Mouse (Mus musculus): Measurements from ENCODE around the gene Ceacam16. TPM values are rescaled to one million over a fixed set of nuclear protein-coding genes. Genes with fewer than 3 reads are reported as not detected.

Ceacam16 gene
- polyA plus RNA-seq, 1 experiment = 0.16 TPM

DNA sequence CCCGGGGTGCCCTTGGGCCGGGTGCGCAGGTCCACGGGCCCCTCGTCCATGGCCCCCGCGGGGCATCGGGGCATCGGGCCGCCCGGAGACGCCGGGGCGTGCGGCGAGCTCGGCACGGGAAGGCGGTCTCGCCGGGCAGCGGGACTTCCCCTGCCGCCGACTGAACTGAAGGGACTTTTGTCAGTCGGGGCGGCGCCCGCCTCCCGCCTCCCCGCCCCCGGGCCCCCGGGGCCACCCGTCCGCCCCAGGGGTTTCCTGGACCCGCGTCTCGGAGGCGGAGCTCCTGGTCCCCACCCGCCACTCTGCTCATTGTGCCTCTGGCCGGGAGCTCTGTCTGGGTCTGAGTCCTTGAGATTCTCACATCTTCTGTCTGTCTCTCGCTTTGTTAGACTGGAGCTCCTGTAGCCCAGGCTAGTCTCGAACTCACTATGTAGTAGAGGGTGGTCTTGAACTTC, 38.5 kb downstream of the Ceacam16 start, which contains the start of gene Bcl3:
TSS of gene Bcl3 (minus strand) at position 167 of the 455 bp plus-strand sequence.
- 3% methylated on average over 42 of the region's 42 CpGs for WGBS
- peak; percentile 85 for DNase-seq
- peak within 1 kb of the TSS; percentile 95 for H3K27ac ChIP-seq (ENCODE audit: insufficient read depth, low read depth, low read length)
- H3K4me1 ChIP-seq (ENCODE audit: control insufficient read depth, insufficient read depth, low read length) = peaks cover 18% of the 10 kb centered on the region
- no peaks in the 10 kb centered on the region for H3K36me3 ChIP-seq (ENCODE audit: control insufficient read depth, insufficient read depth, low read length)
- peak within 1 kb of the TSS; percentile 57 for H3K4me3 ChIP-seq (ENCODE audit: insufficient read depth, low read depth, low read length)
- TF ChIP-seq POLR2A (IDR thresholded peaks at IDR 0.05; ENCODE audit: low read depth, low read length) (no peak), CTCF (conservative IDR thresholded peaks at IDR 0.05; ENCODE audit: insufficient read depth, insufficient read length, low read depth, low read length) (no peak)
- no peaks in the 10 kb centered on the region for H3K27me3 ChIP-seq (replicated peaks; ENCODE audit: control insufficient read depth, insufficient read depth, low read length)

DNA sequence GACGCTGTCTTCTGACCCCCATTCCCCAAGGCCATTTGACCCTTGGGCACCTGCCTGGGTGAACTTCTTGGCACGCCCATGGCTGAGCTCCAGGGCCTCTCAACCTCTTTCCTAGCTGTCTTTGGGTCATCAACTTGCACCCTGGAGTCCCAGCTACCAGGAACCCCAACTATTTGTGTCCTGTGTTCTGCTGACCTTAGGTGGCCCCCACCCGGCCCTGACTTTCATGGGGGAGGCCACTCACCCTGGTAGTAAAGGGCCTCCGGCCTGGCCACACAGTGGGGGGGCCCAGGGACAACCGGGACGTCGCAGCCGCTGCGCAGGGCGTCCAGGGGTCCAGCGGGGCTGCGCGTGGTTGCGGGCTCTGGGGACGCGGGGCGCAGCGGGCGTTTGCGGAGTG, 38.9 kb downstream of the Ceacam16 start:
- H3K4me1 ChIP-seq (ENCODE audit: control insufficient read depth, insufficient read depth, low read length) = peaks cover 20% of the 10 kb centered on the region
- DNase-seq = peak; percentile 43
- 7% methylated on average over 20 of the region's 20 CpGs for WGBS
- peak overlapping the region; percentile 30; the same call in 1 of the 2 replicates for H3K27ac ChIP-seq (ENCODE audit: insufficient read depth, low read depth, low read length)
- peak overlapping the region; percentile 57 for H3K4me3 ChIP-seq (ENCODE audit: insufficient read depth, low read depth, low read length)
- TF ChIP-seq POLR2A (IDR thresholded peaks at IDR 0.05; ENCODE audit: low read depth, low read length) = no peak
- no peak for TF ChIP-seq CTCF (conservative IDR thresholded peaks at IDR 0.05; ENCODE audit: insufficient read depth, insufficient read length, low read depth, low read length)
- H3K27me3 ChIP-seq (replicated peaks; ENCODE audit: control insufficient read depth, insufficient read depth, low read length) = no peaks in the 10 kb centered on the region
- no peaks in the 10 kb centered on the region for H3K36me3 ChIP-seq (ENCODE audit: control insufficient read depth, insufficient read depth, low read length)

DNA sequence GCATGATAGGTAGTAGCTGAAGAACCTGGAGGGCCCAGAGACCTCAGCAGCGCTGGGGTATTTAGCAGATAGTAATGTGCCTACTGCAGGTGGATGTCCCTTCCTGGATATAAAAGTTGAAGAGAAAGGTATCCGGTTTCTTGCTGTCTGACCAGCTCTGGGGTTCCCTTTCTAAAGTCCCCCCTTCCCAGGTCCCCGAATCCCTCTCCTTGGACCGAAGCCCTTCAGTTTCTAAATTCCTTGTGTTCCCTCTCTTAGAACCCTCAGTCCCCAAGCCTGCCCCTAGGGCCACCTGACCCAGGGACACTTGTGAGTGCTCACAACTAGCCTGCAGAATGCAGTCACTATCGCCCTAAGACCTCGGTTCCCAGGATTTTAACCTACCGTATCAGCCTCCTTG, 39.5 kb downstream of the Ceacam16 start:
- H3K36me3 ChIP-seq (ENCODE audit: control insufficient read depth, insufficient read depth, low read length) = no peaks in the 10 kb centered on the region
- WGBS = 90% methylated on average over 7 of the region's 7 CpGs
- no peak overlapping the region for H3K27ac ChIP-seq (ENCODE audit: insufficient read depth, low read depth, low read length)
- no peaks in the 10 kb centered on the region for H3K27me3 ChIP-seq (replicated peaks; ENCODE audit: control insufficient read depth, insufficient read depth, low read length)
- peaks cover 24% of the 10 kb centered on the region for H3K4me1 ChIP-seq (ENCODE audit: control insufficient read depth, insufficient read depth, low read length)
- no peak for DNase-seq
- TF ChIP-seq CTCF (conservative IDR thresholded peaks at IDR 0.05; ENCODE audit: insufficient read depth, insufficient read length, low read depth, low read length) = no peak
- TF ChIP-seq POLR2A (IDR thresholded peaks at IDR 0.05; ENCODE audit: low read depth, low read length) = no peak
- H3K4me3 ChIP-seq (ENCODE audit: insufficient read depth, low read depth, low read length) = 0 out of 2 replicates have a peak overlapping the region, but pooled peaks have one; percentile 57

DNA sequence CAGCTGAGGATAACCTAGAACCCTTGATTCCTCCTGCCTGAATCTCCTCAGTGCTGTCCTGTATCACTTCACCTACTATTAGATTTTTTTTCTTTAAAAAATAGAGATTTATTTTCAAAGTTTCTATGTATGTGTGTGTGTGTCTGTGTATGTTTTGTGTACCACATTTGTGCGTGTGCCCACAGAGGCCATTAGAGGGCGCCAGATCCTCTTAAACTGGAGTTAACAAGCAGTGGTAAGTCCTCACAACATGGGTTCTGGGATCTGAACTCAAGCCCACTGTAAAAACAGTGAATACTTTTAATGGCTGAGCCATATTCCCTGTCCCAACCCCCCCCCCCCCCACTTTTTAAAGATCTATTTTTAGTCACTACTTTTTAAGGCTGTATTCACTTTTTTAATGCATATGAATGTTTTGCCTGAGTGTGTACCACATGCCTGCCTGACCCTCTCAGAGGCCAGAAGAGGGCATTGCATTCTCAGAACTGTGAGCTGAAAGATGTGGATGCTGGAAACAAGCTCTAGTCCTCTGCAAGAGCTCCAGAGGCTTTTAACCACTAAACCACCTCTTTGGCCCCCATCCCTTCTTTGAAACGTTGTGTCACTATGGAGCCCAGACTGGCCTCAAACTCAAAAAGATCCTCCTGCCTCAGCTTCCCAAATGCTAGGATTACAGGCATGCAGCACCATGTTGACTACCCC, 40.6 kb downstream of the Ceacam16 start:
- Histone ChIP-seq H3K4me1 (ENCODE audit: control insufficient read depth, insufficient read depth, low read length) (peaks cover 31% of the 10 kb centered on the region), H3K4me3 (ENCODE audit: insufficient read depth, low read depth, low read length) (no peak overlapping the region)

DNA sequence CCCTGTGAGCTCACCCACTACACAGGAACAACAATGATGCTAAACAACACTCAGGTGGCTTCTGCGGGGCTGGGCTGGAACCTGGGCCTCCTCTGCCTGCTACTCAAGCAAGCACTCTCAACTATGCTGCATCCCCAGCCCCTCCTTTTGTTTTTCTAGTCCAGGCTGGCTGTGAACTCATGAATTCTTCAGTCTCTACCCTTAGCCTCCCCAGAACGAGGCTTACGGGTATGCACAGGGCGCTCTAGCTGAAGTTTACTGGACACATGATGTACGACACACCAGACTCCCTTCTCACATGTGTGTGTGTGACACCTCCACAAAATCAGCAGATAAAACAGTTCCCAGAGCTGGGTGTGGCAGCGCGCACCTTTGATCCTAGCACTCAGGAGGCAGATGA, 42.2 kb downstream of the Ceacam16 start:
- WGBS = 94% methylated on average over 7 of the region's 7 CpGs
- H3K27me3 ChIP-seq (replicated peaks; ENCODE audit: control insufficient read depth, insufficient read depth, low read length) = no peaks in the 10 kb centered on the region
- DNase-seq = no peak
- H3K36me3 ChIP-seq (ENCODE audit: control insufficient read depth, insufficient read depth, low read length) = no peaks in the 10 kb centered on the region
- peaks cover 25% of the 10 kb centered on the region for H3K4me1 ChIP-seq (ENCODE audit: control insufficient read depth, insufficient read depth, low read length)
- H3K27ac ChIP-seq (ENCODE audit: insufficient read depth, low read depth, low read length) = no peak overlapping the region
- H3K4me3 ChIP-seq (ENCODE audit: insufficient read depth, low read depth, low read length) = no peak overlapping the region
- TF ChIP-seq CTCF (conservative IDR thresholded peaks at IDR 0.05; ENCODE audit: insufficient read depth, insufficient read length, low read depth, low read length) (no peak), POLR2A (IDR thresholded peaks at IDR 0.05; ENCODE audit: low read depth, low read length) (no peak)

More for the DNA sequence above, 40.6 kb downstream of the Ceacam16 start:
- no peak overlapping the region for H3K27ac ChIP-seq (ENCODE audit: insufficient read depth, low read depth, low read length)
- H3K27me3 ChIP-seq (replicated peaks; ENCODE audit: control insufficient read depth, insufficient read depth, low read length) = no peaks in the 10 kb centered on the region
- no peaks in the 10 kb centered on the region for H3K36me3 ChIP-seq (ENCODE audit: control insufficient read depth, insufficient read depth, low read length)
- 88% methylated on average over 3 of the region's 3 CpGs for WGBS
- DNase-seq = no peak
- TF ChIP-seq POLR2A (IDR thresholded peaks at IDR 0.05; ENCODE audit: low read depth, low read length) = no peak
- peak; percentile 30; the same call in 1 of the 2 replicates for TF ChIP-seq CTCF (conservative IDR thresholded peaks at IDR 0.05; ENCODE audit: insufficient read depth, insufficient read length, low read depth, low read length)

DNA sequence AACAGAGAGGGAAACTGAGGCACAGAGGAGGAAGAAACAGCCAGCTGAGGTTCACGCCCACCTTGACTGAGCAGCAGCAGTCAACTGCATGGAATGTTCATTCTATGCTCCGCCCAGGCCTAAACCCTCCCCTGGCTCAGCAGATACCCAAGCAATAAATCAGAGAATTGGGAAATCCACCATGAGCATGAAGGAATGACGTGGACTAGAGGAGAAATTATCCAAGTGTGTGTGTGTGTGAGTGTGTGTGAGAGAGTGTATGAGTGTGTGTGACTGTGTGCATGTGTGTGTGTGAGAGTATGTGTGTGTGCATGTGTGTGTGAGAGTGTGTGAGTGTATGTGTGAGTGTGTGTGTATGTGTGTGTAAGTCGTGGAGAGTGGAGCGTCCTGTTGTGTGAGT, 42.7 kb downstream of the Ceacam16 start:
- H3K27ac ChIP-seq (ENCODE audit: insufficient read depth, low read depth, low read length) = no peak overlapping the region
- no peak for TF ChIP-seq POLR2A (IDR thresholded peaks at IDR 0.05; ENCODE audit: low read depth, low read length)
- no peak for TF ChIP-seq CTCF (conservative IDR thresholded peaks at IDR 0.05; ENCODE audit: insufficient read depth, insufficient read length, low read depth, low read length)
- H3K36me3 ChIP-seq (ENCODE audit: control insufficient read depth, insufficient read depth, low read length) = no peaks in the 10 kb centered on the region
- WGBS = 81% methylated on average over 5 of the region's 5 CpGs
- peaks cover 21% of the 10 kb centered on the region for H3K4me1 ChIP-seq (ENCODE audit: control insufficient read depth, insufficient read depth, low read length)
- no peak overlapping the region for H3K4me3 ChIP-seq (ENCODE audit: insufficient read depth, low read depth, low read length)
- no peaks in the 10 kb centered on the region for H3K27me3 ChIP-seq (replicated peaks; ENCODE audit: control insufficient read depth, insufficient read depth, low read length)
- peak; percentile 46 for DNase-seq

DNA sequence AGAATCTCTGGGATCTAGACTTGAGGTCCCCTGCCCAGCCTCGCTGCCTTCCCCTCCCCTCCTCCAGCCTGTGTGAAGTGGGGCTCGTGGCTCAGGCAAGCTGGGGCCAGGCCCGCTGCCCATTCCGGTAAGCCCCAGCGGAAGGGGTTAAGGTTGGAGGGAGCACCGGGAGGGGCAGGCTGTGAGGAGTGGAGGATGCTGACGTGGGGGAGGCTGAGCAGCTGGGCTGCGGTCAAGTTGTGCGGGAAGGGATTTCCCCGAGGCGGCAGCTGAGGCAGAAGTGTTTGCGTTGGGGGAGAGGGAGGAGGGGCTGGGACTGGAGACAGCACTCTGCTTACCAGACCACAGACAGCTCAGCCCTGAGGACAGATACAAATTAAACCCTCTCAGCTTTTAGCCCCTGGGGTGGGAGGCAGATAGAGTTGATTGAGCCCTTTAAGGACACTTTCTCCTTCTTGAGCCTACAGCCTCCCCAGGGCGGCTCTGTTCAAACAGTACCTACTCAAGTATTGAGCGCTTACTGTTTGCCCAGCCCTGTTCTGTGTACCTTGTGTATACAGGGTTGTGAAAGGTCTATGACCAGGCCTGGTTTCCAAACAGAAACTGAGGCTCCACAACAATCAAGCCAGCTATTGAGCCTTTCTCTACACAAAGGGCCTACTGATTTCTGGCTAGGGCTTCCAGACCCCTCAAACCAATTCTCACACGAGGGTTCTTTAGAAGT, 43.6 kb downstream of the Ceacam16 start:
- Histone ChIP-seq H3K27ac (ENCODE audit: insufficient read depth, low read depth, low read length) (peak overlapping the region; percentile 80), H3K4me3 (ENCODE audit: insufficient read depth, low read depth, low read length) (peak overlapping the region; percentile 59; the same call in 1 of the 2 replicates), H3K4me1 (ENCODE audit: control insufficient read depth, insufficient read depth, low read length) (peaks cover 16% of the 10 kb centered on the region), H3K27me3 (replicated peaks; ENCODE audit: control insufficient read depth, insufficient read depth, low read length) (no peaks in the 10 kb centered on the region), H3K36me3 (ENCODE audit: control insufficient read depth, insufficient read depth, low read length) (no peaks in the 10 kb centered on the region)
- TF ChIP-seq POLR2A (IDR thresholded peaks at IDR 0.05; ENCODE audit: low read depth, low read length) (no peak), CTCF (conservative IDR thresholded peaks at IDR 0.05; ENCODE audit: insufficient read depth, insufficient read length, low read depth, low read length) (no peak)
- WGBS = 43% methylated on average over 15 of the region's 15 CpGs
- DNase-seq = peak; percentile 57

All from kidney, adult 2 months (tissue).